Mouse (Mus musculus): ENCODE results near the gene Aldob.

GRCm38 (mm10) chr4:49521346-49521745 lies 28.0 kb downstream of the Aldob start:
- TF ChIP-seq TAL1 (IDR thresholded peaks at IDR 0.05; ENCODE audit: low read length) (no peak), GATA1 (IDR thresholded peaks at IDR 0.05; ENCODE audit: low read length) (no peak)
